Mouse (Mus musculus): Measurements from ENCODE around the gene Scn3b.

The Scn3b gene

GRCm38 (mm10) chr9:40322372-40322771 is 53.4 kb downstream of the Scn3b start:
- ChIA-PET CTCF (interaction anchor here in 2 of 4 experiments (0.9 to 2.6 kb wide), 2 partner anchors 9 to 10 kb away, joined by 4 to 25 read pairs; no protein-coding TSS in a partner anchor), POLR2A (interaction anchor here (0.7 to 4.1 kb wide), 12 partner anchors 8 to 89 kb away, joined by 3 to 60 read pairs (median 4); no protein-coding TSS in a partner anchor)

DNA sequence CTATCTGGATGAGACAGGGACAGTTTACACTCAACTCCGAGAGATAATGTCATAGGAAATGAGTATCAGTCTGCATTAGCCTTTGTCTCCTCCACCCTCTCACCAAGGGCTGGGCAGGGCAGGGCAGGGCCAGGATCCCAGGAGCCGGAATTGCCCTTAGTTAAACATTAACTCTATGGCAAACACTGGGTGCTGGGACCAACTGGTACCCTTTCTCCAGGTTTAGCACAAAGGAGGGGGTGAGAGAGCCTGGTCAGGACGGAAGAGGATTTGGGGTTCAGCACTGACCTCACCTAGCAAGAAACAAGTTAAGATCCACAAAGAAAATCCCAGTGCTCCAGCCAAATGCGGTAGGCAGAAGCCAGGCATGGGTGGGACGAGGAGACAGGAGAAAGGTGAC is 54.2 kb downstream of the Scn3b start:
- ChIA-PET CTCF (interaction anchor here in 1 of 4 experiments (1.0 kb wide), 1 partner anchor 10 kb away, joined by 4 read pairs; no protein-coding TSS in a partner anchor), POLR2A (interaction anchor here in 2 of 4 experiments (0.9 to 2.9 kb wide), 3 partner anchors 10 to 87 kb away, joined by 3 to 16 read pairs (median 10); no protein-coding TSS in a partner anchor)

DNA sequence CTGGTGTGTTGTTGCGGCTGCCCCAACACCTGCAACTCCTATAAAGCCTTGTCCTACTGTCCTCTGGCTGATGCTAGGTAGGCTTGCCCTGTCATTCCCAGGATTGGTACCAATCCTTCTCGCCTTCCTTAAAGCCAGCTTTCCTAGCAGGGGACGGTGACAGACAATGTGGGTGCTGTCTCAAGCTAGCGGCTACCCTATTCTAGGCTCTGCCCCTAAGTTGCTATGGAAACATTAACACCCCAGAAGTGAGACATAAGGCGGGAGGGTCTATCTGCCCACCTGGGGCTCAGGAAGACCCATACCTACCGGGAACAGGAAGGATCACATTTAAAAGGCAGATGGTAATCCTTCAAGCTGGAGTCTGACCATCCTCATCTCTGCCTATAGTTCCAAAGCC is 54.8 kb downstream of the Scn3b start:
- CTCF ChIA-PET, result interaction anchor here in 3 of 4 experiments (0.5 to 1.1 kb wide), 5 partner anchors 10 to 67 kb away, joined by 3 to 4 read pairs (median 3); no protein-coding TSS in a partner anchor
- POLR2A ChIA-PET, result interaction anchor here in 2 of 4 experiments (0.6 to 2.9 kb wide), 9 partner anchors 9 to 121 kb away, joined by 3 to 16 read pairs (median 4); no protein-coding TSS in a partner anchor

DNA sequence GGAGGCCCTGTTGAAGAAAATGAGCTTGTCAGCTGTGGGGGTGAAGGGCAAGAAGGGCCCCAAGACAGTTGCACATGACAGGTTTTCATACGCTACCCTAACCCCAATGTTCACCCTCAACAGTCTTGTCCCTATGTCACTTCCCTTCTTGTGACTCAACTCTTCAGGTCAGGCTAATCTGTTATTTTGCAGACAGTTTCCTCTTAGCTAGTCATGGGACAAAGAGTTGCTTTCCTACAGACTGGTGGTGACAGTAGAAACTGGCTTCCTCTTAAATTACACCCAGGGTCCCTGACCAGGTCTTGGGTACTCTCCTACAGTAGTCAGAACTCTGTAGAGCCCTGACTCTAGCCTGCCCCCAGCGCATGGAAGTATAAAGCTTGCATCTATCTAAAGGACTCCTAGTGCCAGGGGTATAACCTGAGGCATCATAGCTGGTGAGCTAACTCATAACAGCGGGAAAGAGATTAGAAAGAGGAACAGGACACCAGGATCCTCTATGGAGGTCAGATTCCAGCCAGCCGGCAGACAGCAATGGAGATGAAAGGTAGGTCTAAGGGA is 55.3 kb downstream of the Scn3b start:
- ChIA-PET CTCF (interaction anchor here in 3 of 4 experiments (0.5 to 1.2 kb wide), 8 partner anchors 9 to 720 kb away, joined by 3 to 6 read pairs (median 3); no protein-coding TSS in a partner anchor), POLR2A (interaction anchor here in 2 of 4 experiments (0.6 to 2.9 kb wide), 11 partner anchors 9 to 121 kb away, joined by 3 to 16 read pairs (median 4); no protein-coding TSS in a partner anchor)

GRCm38 (mm10) chr9:40324826-40325225 is 55.8 kb downstream of the Scn3b start:
- POLR2A ChIA-PET, result interaction anchor here in 2 of 4 experiments (1.1 to 2.9 kb wide), 9 partner anchors 9 to 92 kb away, joined by 3 to 16 read pairs (median 9); no protein-coding TSS in a partner anchor
- CTCF ChIA-PET, result interaction anchor here in 2 of 4 experiments (1.0 to 1.2 kb wide), 6 partner anchors 9 to 721 kb away, joined by 3 to 6 read pairs (median 3); no protein-coding TSS in a partner anchor

- CTCF ChIA-PET, result interaction anchor here in 1 of 4 experiments (0.8 kb wide), 1 partner anchor 101 kb away, joined by 4 read pairs; no protein-coding TSS in a partner anchor
- POLR2A ChIA-PET, result interaction anchor here in 2 of 4 experiments (0.6 to 14.5 kb wide), 7 partner anchors 7 to 124 kb away, joined by 3 to 257 read pairs (median 5); no protein-coding TSS in a partner anchor
Observed at GRCm38 (mm10) chr9:40326260-40326915, 57.4 kb downstream of the Scn3b start.

DNA sequence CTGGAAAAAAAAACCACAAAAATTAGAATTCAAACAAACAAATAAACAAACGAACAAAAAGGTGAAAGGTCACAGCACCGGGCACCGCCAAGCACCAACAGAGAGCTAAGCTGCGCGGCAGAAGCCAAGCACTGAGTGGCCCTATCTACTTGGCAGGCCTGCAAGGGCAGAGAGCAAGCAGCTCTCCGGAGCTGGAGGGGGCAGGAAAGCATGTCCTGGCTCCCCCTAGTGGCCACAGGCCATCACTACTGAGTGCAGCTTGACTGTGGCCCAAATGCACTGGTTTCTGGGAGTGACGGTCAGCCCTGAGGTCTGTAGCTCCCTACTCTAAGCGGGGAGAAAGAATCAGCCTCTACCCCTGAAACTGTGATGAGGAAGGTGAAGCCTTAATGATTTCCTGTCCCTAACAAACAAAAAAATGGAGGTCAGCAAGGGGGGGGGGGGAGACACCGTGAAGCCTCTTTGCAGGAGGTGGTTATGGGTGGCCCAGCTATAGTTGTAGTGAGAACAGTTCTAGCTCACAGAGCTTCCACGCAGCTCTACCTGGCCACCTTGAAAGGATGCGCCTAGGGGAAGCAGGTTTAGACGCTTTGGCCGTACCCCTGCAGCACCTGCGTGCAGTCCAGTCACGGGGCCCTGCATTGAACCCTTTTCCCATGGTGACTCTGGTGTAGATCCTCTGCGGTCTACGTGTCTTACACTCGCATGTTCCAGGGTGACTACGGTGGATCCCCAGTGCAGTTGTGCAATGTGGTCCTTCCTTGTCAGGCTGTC is 61.8 kb downstream of the Scn3b start:
- CTCF ChIA-PET, result interaction anchor here (0.6 to 5.9 kb wide), 77 partner anchors 9 to 839 kb away, joined by 3 to 42 read pairs (median 4); partner anchors contain the start of gene Scn3b (in 4 of the 4)
- POLR2A ChIA-PET, result interaction anchor here (0.6 to 14.5 kb wide), 57 partner anchors 9 to 874 kb away, joined by 3 to 257 read pairs (median 5); partner anchors contain the start of genes Scn3b (in 2 of the 4) and Hspa8 (in 1 of the 4)

GRCm38 (mm10) chr9:40331411-40332286 is 62.6 kb downstream of the Scn3b start:
- CTCF ChIA-PET, result interaction anchor here (0.6 to 5.9 kb wide), 42 partner anchors 8 to 833 kb away, joined by 3 to 42 read pairs (median 5); partner anchors contain the start of gene Scn3b (in 3 of the 4)
- POLR2A ChIA-PET, result interaction anchor here (0.6 to 14.5 kb wide), 43 partner anchors 9 to 507 kb away, joined by 3 to 257 read pairs (median 6); partner anchors contain the start of genes Scn3b (in 2 of the 4) and Hspa8 (in 1 of the 4)

- POLR2A ChIA-PET, result interaction anchor here in 3 of 4 experiments (0.9 to 14.5 kb wide), 43 partner anchors 8 to 462 kb away, joined by 3 to 257 read pairs (median 8); partner anchors contain the start of gene Scn3b (in 1 of the 3)
- CTCF ChIA-PET, result interaction anchor here (0.6 to 5.9 kb wide), 17 partner anchors 11 to 135 kb away, joined by 3 to 42 read pairs (median 8); no protein-coding TSS in a partner anchor
Observed at GRCm38 (mm10) chr9:40332326-40332725, 63.3 kb downstream of the Scn3b start.

GRCm38 (mm10) chr9:40332731-40333648 is 64.0 kb downstream of the Scn3b start:
- POLR2A ChIA-PET, result interaction anchor here in 3 of 4 experiments (0.6 to 14.5 kb wide), 59 partner anchors 8 to 473 kb away, joined by 3 to 257 read pairs (median 5); partner anchors contain the start of gene Scn3b (in 1 of the 3)
- CTCF ChIA-PET, result interaction anchor here (0.5 to 5.9 kb wide), 64 partner anchors 8 to 875 kb away, joined by 3 to 42 read pairs (median 4); partner anchors contain the start of genes Gramd1b (in 1 of the 4) and Scn3b (in 1 of the 4)

- ChIA-PET POLR2A (interaction anchor here (0.5 to 14.5 kb wide), 62 partner anchors 8 to 460 kb away, joined by 3 to 257 read pairs (median 5); partner anchors contain the start of gene Scn3b (in 2 of the 4)), CTCF (interaction anchor here (0.5 to 5.9 kb wide), 64 partner anchors 8 to 874 kb away, joined by 3 to 38 read pairs (median 4); partner anchors contain the start of genes Gramd1b (in 1 of the 4) and Scn3b (in 1 of the 4))
Observed at GRCm38 (mm10) chr9:40333649-40334396, 64.8 kb downstream of the Scn3b start.

DNA sequence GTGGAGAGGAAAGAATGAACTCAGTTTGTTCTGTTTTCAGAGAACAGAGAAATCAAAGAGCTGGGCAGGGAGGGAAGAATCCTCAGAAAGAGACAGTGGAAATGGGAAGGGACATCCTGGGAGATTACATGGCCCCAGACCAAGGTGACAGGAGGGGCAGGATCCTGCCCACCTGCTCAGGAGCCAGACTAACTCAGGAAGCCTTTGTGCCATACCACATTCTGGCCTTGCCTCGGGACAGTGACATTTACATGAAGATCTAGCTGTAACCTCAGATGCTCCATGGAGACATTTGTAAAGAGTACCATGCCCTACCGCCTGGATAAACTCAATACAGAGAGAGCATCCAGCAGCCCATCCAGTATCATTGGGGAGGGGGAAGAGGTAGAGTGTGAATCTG is 65.6 kb downstream of the Scn3b start:
- CTCF ChIA-PET, result interaction anchor here in 3 of 4 experiments (0.6 to 5.9 kb wide), 12 partner anchors 13 to 873 kb away, joined by 3 to 38 read pairs (median 6); no protein-coding TSS in a partner anchor

DNA sequence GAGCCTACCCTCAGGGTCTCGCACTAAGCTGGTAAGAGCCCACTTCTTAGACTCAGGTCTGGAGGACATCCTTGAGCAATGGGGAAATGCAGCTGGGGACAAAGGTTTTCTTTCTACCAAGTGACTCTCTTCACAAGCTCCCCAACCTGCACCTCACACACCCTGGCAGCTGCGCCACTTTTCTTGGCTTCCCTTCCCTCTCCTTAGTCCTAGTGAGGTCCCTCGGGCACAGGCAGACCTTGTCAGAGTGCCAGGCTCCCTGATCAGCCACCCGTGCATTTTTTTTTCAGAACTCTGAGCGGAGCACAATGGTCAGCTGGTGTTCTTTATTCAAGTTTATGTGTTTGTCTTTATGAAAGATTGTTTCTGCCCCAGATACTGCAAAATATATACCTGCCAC is 67.7 kb downstream of the Scn3b start:
- POLR2A ChIA-PET, result interaction anchor here in 3 of 4 experiments (0.7 to 14.5 kb wide), 8 partner anchors 8 to 198 kb away, joined by 3 to 257 read pairs (median 5); no protein-coding TSS in a partner anchor
- CTCF ChIA-PET, result interaction anchor here in 2 of 4 experiments (0.6 to 1.4 kb wide), 5 partner anchors 14 to 100 kb away, joined by 3 to 4 read pairs (median 3); no protein-coding TSS in a partner anchor

More for the DNA sequence above, 65.6 kb downstream of the Scn3b start:
- POLR2A ChIA-PET, result interaction anchor here in 3 of 4 experiments (0.6 to 14.5 kb wide), 26 partner anchors 10 to 473 kb away, joined by 3 to 257 read pairs (median 8); partner anchors contain the start of gene Scn3b (in 1 of the 3)

DNA sequence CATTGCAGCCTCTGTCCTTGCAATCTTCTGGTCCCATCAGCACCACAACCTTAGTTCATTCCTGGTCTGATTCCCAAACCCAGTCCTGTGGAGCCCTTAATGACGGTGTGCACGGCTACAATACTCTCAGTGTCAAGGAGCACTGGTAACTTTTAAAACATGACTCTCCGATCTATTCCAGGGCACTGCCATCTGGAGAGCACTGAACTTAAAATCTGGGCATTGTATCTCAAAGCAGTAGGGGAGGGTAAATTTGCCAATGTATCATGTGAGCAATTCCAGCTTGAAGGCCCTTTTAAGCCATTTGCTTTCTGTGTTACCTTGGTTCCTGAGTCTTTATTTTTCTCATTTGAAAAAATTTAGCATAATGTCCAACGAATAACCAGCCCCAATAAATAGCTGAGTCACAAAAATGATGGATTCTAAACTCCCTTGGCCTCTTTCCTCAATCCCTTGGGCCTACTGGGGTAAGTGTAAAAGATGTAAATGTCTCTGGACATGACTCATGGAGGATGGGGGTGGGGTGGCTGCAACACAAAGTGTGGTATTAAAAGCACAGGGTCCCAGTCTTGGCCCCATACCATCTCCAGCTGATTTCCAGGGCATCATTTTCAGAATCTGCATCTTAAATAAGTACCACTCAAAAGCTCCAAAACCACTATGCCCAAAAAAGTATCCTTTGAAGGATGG is 68.3 kb downstream of the Scn3b start:
- POLR2A ChIA-PET, result interaction anchor here in 3 of 4 experiments (0.7 to 14.5 kb wide), 7 partner anchors 9 to 353 kb away, joined by 3 to 257 read pairs (median 5); no protein-coding TSS in a partner anchor

More for the DNA sequence above, 68.3 kb downstream of the Scn3b start:
- CTCF ChIA-PET, result interaction anchor here in 2 of 4 experiments (0.6 to 1.4 kb wide), 4 partner anchors 13 to 54 kb away, joined by 3 to 4 read pairs (median 4); no protein-coding TSS in a partner anchor
